Mouse (Mus musculus) brain, embryonic 14.5 days (tissue): ENCODE results near the gene Rack1.

Experiments used
- CTCF ChIP-seq: fragments of 200-500 bp; IDR thresholded peaks from 2 replicates; pipeline ENCODE4 v1.5.1; 2012; ENCODE audit warnings: inconsistent platforms, mild to moderate bottlenecking, moderate library complexity, borderline replicate concordance; ENCODE audit not compliant: insufficient read depth, insufficient read length; ENCODE audit errors: extremely low read depth
- POLR2A ChIP-seq: fragments of 200-500 bp; IDR thresholded peaks from 2 replicates; pipeline ENCODE4 v1.6.1; 2012; ENCODE audit warnings: mild to moderate bottlenecking, inconsistent platforms, borderline replicate concordance; ENCODE audit not compliant: poor library complexity, insufficient read depth, insufficient read length, severe bottlenecking; ENCODE audit errors: extremely low read depth

DNA sequence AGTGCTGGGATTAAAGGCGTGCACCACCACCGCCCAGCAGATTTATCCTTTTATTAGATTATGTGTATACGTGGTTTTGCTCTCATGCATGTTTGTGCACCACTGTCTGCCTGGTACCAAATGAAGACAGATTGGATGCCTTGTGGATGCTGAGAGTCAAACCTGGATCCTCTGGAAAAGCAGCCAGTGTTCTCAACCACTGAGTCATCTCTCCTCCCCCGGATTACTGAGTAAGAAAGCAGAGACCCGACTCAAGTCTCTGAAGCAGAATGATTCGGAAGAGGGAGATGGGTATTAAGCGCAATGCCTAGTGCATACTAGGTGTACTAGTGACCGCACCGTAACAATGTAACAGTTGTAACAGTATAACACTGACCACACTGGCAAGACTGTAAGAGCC, 36.0 kb upstream of the Rack1 start:
- TF ChIP-seq POLR2A (no peak), CTCF (no peak)
